Mouse (Mus musculus) liver, embryonic 13.5 days (tissue): ENCODE data around the gene Slc7a8. TPM values are rescaled to one million over a fixed set of nuclear protein-coding genes. Genes with fewer than 3 reads are reported as not detected.

Experiments used
- ATAC-seq: fragments of 200-750 bp; cut with Nextera tagmentation; 2 replicates; pipeline ENCODE4 v1.8.0; 2017; ENCODE audit warnings: low read depth, mild to moderate bottlenecking, moderate number of reproducible peaks, moderate library complexity
- DNase-seq: peaks from one replicate; pipeline ENCODE4 v3.0.0; 2022
- H3K27ac ChIP-seq: fragments of 300-500 bp; sonication (generic); 2 replicates; pipeline ENCODE4 v1.5.1; 2015; ENCODE audit warnings: moderate library complexity, mild to moderate bottlenecking, inconsistent platforms
- H3K27me3 ChIP-seq: fragments of 300-500 bp; sonication (generic); 2 replicates; pipeline ENCODE4 v1.6.1; 2015; ENCODE audit warnings: mild to moderate bottlenecking, inconsistent platforms
- H3K36me3 ChIP-seq: fragments of 300-500 bp; sonication (generic); 2 replicates; pipeline ENCODE4 v1.6.1; 2015; ENCODE audit warnings: mild to moderate bottlenecking, inconsistent platforms
- H3K4me1 ChIP-seq: fragments of 300-500 bp; sonication (generic); replicated peaks from 2 replicates; pipeline ENCODE4 v1.6.1; 2015; ENCODE audit warnings: inconsistent platforms
- H3K4me2 ChIP-seq: fragments of 300-500 bp; sonication (generic); 2 replicates; pipeline ENCODE4 v1.6.1; 2015; ENCODE audit warnings: inconsistent platforms, mild to moderate bottlenecking, moderate library complexity
- H3K4me3 ChIP-seq: fragments of 300-500 bp; sonication (generic); replicated peaks from 2 replicates; pipeline ENCODE4 v1.5.1; 2015; ENCODE audit warnings: mild to moderate bottlenecking, inconsistent platforms
- H3K9ac ChIP-seq: fragments of 300-500 bp; sonication (generic); 2 replicates; pipeline ENCODE4 v1.6.1; 2015; ENCODE audit warnings: mild to moderate bottlenecking, inconsistent platforms
- H3K9me3 ChIP-seq: fragments of 300-500 bp; sonication (generic); replicated peaks from 2 replicates; pipeline ENCODE4 v1.6.1; 2016; ENCODE audit warnings: inconsistent platforms
- WGBS: fragments of 180-500 bp; shearing (Covaris S2); methylation state at CpG from one replicate; pipeline ENCODE4 v1.1.7; 2015; ENCODE audit not compliant: insufficient replicate concordance; 5-methylcytosine and 5-hydroxymethylcytosine counted together
- polyA plus RNA-seq: library from polyadenylated mRNA; unstranded; fragments of >200 nt; fragmentation: Nextera tagmentation; extraction: Ambion mirVana; gene quantifications from 2 replicates; pipeline ENCODE4 v1.2.1, GENCODE M21; 2015

Gene Slc7a8
- polyA plus RNA-seq, 1 experiment from 2014 or later = 2.1 TPM

- ATAC-seq = no peak
- peaks cover 7% of the 10 kb centered on the region for H3K4me1 ChIP-seq
- WGBS = 60% methylated on average over 14 of the region's 14 CpGs
- DNase-seq = no peak
- H3K4me3 ChIP-seq = no peak overlapping the region
- H3K36me3 ChIP-seq = no peaks in the 10 kb centered on the region
- no peaks in the 10 kb centered on the region for H3K27me3 ChIP-seq
- no peaks in the 10 kb centered on the region for H3K9me3 ChIP-seq
- H3K9ac ChIP-seq = no peak overlapping the region
- H3K27ac ChIP-seq = no peak overlapping the region
- H3K4me2 ChIP-seq = no peak overlapping the region
Measured at GRCm38 (mm10) chr14:54753986-54754601, 27.7 kb downstream of the Slc7a8 start.

DNA sequence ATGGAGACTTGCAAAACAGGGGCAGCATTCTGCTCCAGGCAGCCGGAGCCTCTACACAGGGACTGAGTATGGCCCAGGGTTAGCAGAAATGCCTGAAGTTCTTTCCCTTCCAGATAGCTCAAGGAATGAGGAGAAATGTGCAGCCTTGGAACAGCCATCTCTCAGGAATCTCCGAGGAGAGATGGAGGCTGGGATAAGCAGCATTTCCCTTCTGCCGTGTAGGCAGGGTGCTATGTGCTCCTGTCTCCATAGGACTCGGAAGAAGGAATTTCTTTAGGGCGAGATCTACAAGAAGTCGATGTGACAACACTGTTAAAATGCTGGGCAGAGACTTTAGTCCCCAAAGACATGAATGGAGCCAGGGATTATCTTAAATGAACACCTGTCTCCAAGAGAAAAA lies 28.8 kb downstream of the Slc7a8 start:
- peaks cover 7% of the 10 kb centered on the region for H3K4me1 ChIP-seq
- WGBS = 65% methylated on average over 6 of the region's 6 CpGs
- no peak for ATAC-seq

GRCm38 (mm10) chr14:54751768-54752167 lies 30.0 kb downstream of the Slc7a8 start:
- Histone ChIP-seq H3K9ac (no peak overlapping the region), H3K4me3 (no peak overlapping the region), H3K27ac (no peak overlapping the region), H3K9me3 (no peaks in the 10 kb centered on the region), H3K4me2 (no peak overlapping the region), H3K27me3 (no peaks in the 10 kb centered on the region), H3K36me3 (no peaks in the 10 kb centered on the region), H3K4me1 (peaks cover 7% of the 10 kb centered on the region)
- WGBS = 45% methylated on average over 1 of the region's 1 CpGs
- no peak for DNase-seq
- no peak for ATAC-seq

More for the DNA sequence above, 28.8 kb downstream of the Slc7a8 start:
- no peak for DNase-seq
- no peak overlapping the region for H3K27ac ChIP-seq
- H3K27me3 ChIP-seq = no peaks in the 10 kb centered on the region
- H3K9ac ChIP-seq = no peak overlapping the region
- no peaks in the 10 kb centered on the region for H3K36me3 ChIP-seq
- no peaks in the 10 kb centered on the region for H3K9me3 ChIP-seq
- H3K4me2 ChIP-seq = no peak overlapping the region
- no peak overlapping the region for H3K4me3 ChIP-seq

DNA sequence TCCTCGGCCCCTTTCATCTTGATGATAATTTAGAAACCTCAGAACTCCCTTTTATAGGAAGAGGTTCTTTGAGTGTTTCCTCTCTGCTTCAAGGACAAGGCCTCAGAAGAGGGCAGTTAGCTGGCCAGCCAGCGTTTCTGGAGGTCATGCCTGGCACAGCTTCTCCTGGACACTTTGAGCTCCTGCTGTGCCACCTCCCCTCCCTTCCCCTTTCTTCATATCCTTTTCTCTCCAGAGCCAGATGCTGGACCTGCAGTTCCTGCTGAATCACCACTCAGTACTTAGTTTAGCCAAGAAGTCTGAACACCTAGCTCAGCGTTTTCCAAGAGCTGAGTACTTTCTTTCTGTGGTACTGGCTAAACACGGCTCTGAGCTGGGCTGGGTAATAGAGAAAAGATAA lies 32.5 kb downstream of the Slc7a8 start:
- Histone ChIP-seq H3K27me3 (no peaks in the 10 kb centered on the region), H3K4me3 (no peak overlapping the region), H3K27ac (no peak overlapping the region), H3K9ac (no peak overlapping the region), H3K4me2 (no peak overlapping the region), H3K4me1 (peaks cover 9% of the 10 kb centered on the region; the same call in 1 of the 2 replicates), H3K36me3 (no peaks in the 10 kb centered on the region), H3K9me3 (no peaks in the 10 kb centered on the region)
- ATAC-seq (no peak), DNase-seq (no peak)
- WGBS = 41% methylated on average over 4 of the region's 4 CpGs

DNA sequence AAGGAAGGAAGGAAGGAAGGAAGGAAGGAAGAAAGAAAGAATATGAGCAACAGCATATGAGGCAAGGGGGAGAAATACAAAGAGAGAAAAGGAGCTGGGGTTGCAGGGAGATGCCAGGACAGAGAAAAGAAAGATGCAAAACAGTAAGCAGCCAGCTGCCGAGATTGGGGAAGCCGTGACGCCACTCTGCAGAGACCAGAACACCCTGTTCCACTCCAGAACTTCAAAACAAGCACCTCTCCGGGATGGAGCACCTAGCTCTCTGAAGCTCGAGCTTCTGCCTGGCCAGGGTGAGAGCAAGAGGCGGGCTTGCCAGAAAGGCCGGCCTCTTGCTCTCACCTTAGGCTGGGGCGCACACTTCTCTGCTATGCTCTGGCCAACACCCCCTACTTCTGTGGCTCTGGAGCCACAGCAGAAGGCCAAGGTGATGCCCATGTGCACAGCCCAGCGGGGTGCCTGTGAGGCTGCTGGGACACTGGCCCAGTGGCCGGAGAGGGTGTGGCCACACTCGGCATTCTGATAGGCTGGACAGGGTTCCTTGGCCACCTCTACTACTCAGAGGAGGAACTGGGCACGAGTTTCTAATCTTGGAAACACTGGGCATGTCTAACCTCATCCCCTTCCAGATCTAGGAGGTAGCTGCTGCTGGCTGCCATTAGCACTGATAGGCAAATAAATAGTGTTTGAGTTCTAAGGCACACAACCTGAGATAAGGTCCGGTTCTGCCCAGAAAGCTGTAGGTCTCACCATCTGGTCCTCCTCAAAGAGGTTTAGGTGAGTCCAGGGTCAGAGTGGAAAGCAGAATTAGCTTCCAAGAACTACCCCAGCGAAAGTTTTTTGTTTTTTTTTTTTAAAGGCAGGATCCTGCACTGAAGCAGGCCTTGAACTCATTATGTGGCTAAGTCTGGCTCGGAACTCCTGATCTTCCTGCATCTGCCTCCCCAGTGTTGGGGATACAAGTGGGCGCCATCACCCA lies 33.5 kb downstream of the Slc7a8 start:
- DNase-seq (no peak), ATAC-seq (no peak)
- H3K9ac ChIP-seq = no peak overlapping the region
- H3K4me1 ChIP-seq = peaks cover 12% of the 10 kb centered on the region; the same call in 1 of the 2 replicates
- 57% methylated on average over 16 of the region's 16 CpGs for WGBS
- no peak overlapping the region for H3K4me2 ChIP-seq
- no peak overlapping the region for H3K4me3 ChIP-seq
- no peak overlapping the region for H3K27ac ChIP-seq
- H3K27me3 ChIP-seq = no peaks in the 10 kb centered on the region
- H3K36me3 ChIP-seq = no peaks in the 10 kb centered on the region
- no peaks in the 10 kb centered on the region for H3K9me3 ChIP-seq

DNA sequence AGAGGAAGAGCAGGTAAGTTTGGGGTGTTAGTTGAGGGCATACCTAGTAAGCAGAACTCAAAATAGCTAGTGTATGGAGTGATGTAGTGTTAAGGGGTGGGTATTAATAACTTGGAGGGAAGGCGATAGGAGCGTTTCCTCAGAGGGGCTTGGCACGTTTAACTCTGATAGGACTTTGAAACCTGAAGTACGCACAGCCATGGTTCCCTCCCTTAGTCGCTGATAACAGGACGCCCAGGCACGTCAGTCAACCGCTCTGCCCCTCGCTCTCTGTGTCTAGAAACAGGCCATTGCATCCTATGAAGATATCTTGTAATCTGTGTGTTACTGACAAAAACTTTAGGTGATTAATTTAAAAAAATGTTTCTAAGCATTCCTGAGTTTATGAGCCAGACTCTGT lies 35.7 kb downstream of the Slc7a8 start:
- H3K36me3 ChIP-seq = no peaks in the 10 kb centered on the region
- ATAC-seq (peak; percentile 61; the same call in 1 of the 2 replicates), DNase-seq (no peak)
- H3K4me1 ChIP-seq = peaks cover 17% of the 10 kb centered on the region
- 23% methylated on average over 9 of the region's 9 CpGs for WGBS
- H3K9ac ChIP-seq = no peak overlapping the region
- H3K4me2 ChIP-seq = no peak overlapping the region
- no peak overlapping the region for H3K4me3 ChIP-seq
- no peak overlapping the region for H3K27ac ChIP-seq
- no peaks in the 10 kb centered on the region for H3K9me3 ChIP-seq
- H3K27me3 ChIP-seq = no peaks in the 10 kb centered on the region

DNA sequence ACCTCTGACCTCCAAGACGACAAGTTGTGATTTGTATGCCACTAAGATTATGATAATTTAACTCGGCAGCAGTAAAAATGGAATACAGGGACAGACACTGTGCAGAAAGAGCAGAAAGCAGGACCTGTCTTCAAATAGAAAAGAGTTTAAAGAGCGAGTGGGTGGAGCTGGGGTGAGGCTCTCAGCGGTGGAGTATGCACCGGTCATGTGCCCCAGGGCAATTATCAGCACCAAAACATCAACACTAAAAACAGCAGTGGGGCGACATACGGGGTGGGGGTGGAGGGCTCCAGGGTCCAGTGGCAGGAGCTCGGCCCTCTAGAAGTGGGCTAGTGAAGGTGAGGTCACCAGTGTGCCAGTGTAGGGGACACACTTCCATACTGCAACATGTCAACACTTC lies 37.3 kb downstream of the Slc7a8 start:
- H3K27me3 ChIP-seq = no peaks in the 10 kb centered on the region
- no peak overlapping the region for H3K27ac ChIP-seq
- H3K9ac ChIP-seq = no peak overlapping the region
- no peak overlapping the region for H3K4me3 ChIP-seq
- no peak overlapping the region for H3K4me2 ChIP-seq
- DNase-seq (no peak), ATAC-seq (no peak)
- H3K4me1 ChIP-seq = peaks cover 17% of the 10 kb centered on the region
- no peaks in the 10 kb centered on the region for H3K9me3 ChIP-seq
- H3K36me3 ChIP-seq = no peaks in the 10 kb centered on the region
- WGBS = 33% methylated on average over 8 of the region's 8 CpGs

DNA sequence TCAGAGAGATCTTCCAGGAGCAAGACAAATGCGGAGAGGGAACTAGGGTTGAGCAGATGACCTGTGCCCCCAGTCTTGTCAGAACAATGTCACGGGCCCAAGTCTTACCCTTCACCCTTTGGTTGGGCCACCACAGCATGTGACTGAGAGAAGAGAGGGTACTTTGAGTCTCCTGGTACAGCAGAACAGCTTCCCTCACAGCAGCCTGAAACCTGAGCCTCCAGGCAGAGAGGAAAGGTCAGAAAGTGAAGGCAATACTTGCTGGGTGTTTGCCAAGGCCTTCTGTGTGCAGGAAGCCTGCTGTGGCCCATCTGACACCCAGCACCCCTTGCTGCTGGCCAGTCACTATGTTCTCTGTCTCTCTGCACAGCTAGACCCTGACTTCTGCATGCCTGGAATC lies 39.4 kb downstream of the Slc7a8 start:
- Histone ChIP-seq H3K4me1 (peaks cover 17% of the 10 kb centered on the region), H3K27ac (no peak overlapping the region), H3K9me3 (no peaks in the 10 kb centered on the region), H3K4me3 (no peak overlapping the region), H3K4me2 (no peak overlapping the region), H3K27me3 (no peaks in the 10 kb centered on the region), H3K36me3 (no peaks in the 10 kb centered on the region), H3K9ac (no peak overlapping the region)
- ATAC-seq = no peak
- DNase-seq = no peak
- WGBS = 67% methylated on average over 2 of the region's 2 CpGs

GRCm38 (mm10) chr14:54741721-54742120 lies 40.0 kb downstream of the Slc7a8 start:
- DNase-seq = no peak
- H3K4me2 ChIP-seq = no peak overlapping the region
- no peak overlapping the region for H3K27ac ChIP-seq

GRCm38 (mm10) chr14:54737634-54738033 lies 44.1 kb downstream of the Slc7a8 start:
- 76% methylated on average over 10 of the region's 10 CpGs for WGBS
- ATAC-seq (no peak), DNase-seq (no peak)
- Histone ChIP-seq H3K4me2 (no peak overlapping the region), H3K27me3 (no peaks in the 10 kb centered on the region), H3K4me3 (no peak overlapping the region), H3K27ac (no peak overlapping the region), H3K4me1 (peaks cover 8% of the 10 kb centered on the region; the same call in 1 of the 2 replicates), H3K36me3 (no peaks in the 10 kb centered on the region), H3K9me3 (no peaks in the 10 kb centered on the region), H3K9ac (no peak overlapping the region)

More at GRCm38 (mm10) chr14:54741721-54742120, 40.0 kb downstream of the Slc7a8 start:
- no peak for ATAC-seq
- Histone ChIP-seq H3K36me3 (no peaks in the 10 kb centered on the region), H3K9ac (no peak overlapping the region), H3K9me3 (no peaks in the 10 kb centered on the region), H3K4me3 (no peak overlapping the region), H3K4me1 (peaks cover 17% of the 10 kb centered on the region), H3K27me3 (no peaks in the 10 kb centered on the region)
- 63% methylated on average over 6 of the region's 6 CpGs for WGBS

GRCm38 (mm10) chr14:54736555-54737552 lies 44.9 kb downstream of the Slc7a8 start:
- Histone ChIP-seq H3K4me1 (0 out of 2 replicates have a peak, but pooled peaks cover 1% of the 10 kb centered on the region), H3K27me3 (no peaks in the 10 kb centered on the region), H3K27ac (no peak overlapping the region), H3K9ac (no peak overlapping the region), H3K36me3 (no peaks in the 10 kb centered on the region), H3K4me3 (no peak overlapping the region), H3K4me2 (no peak overlapping the region), H3K9me3 (no peaks in the 10 kb centered on the region)
- DNase-seq = no peak
- 65% methylated on average over 14 of the region's 14 CpGs for WGBS
- no peak for ATAC-seq
